Mouse (Mus musculus) olfactory bulb, adult 2 months (tissue): ENCODE measurements at regions not wholly inside any gene's neighbourhood (a gene's known extent, or its start where the extent isn't known, plus 50 kb on each side); places are given as distances from the start of the nearest gene placed in this dataset.

Experiments
- H3K27ac ChIP-seq: fragments of 200-500 bp; 2 replicates; pipeline ENCODE4 v1.5.1; 2012; ENCODE audit warnings: low read depth, low read length; ENCODE audit not compliant: insufficient read depth
- H3K4me1 ChIP-seq: fragments of 200-500 bp; 2 replicates; pipeline ENCODE4 v1.6.1; 2012; ENCODE audit warnings: low read length; ENCODE audit not compliant: control insufficient read depth, insufficient read depth
- H3K4me3 ChIP-seq: fragments of 200-500 bp; 2 replicates; pipeline ENCODE4 v1.5.1; 2012; ENCODE audit warnings: mild to moderate bottlenecking, low read depth, low read length, moderate library complexity; ENCODE audit not compliant: insufficient read depth
- CTCF ChIP-seq: fragments of 200-500 bp; IDR thresholded peaks from 2 replicates; pipeline ENCODE4 v1.5.1; 2012; ENCODE audit warnings: low read depth, mild to moderate bottlenecking, low read length, moderate library complexity; ENCODE audit not compliant: insufficient read depth
- POLR2A ChIP-seq: fragments of 200-500 bp; IDR thresholded peaks from 2 replicates; pipeline ENCODE4 v1.6.1; 2012; ENCODE audit warnings: mild to moderate bottlenecking, low read depth, low read length, moderate library complexity; ENCODE audit not compliant: insufficient read depth
- WGBS: fragments of 180-500 bp; shearing (Covaris S2); methylation state at CpG from one replicate; pipeline ENCODE4 v1.1.7; 2018; 5-methylcytosine and 5-hydroxymethylcytosine counted together

GRCm38 (mm10) chr12:33652597-33652996, 223.2 kb downstream of the Twistnb start:
- 67% methylated on average over 1 of the region's 1 CpGs for WGBS
- Histone ChIP-seq H3K4me1 (no peaks in the 10 kb centered on the region), H3K27ac (no peak overlapping the region), H3K4me3 (no peak overlapping the region)
- TF ChIP-seq CTCF, result no peak
- TF ChIP-seq POLR2A, result no peak

GRCm38 (mm10) chr12:33675508-33675907, 246.1 kb downstream of the Twistnb start:
- TF ChIP-seq POLR2A (no peak), CTCF (no peak)
- Histone ChIP-seq H3K4me3 (no peak overlapping the region), H3K4me1 (no peaks in the 10 kb centered on the region), H3K27ac (no peak overlapping the region)
- 72% methylated on average over 6 of the region's 6 CpGs for WGBS

GRCm38 (mm10) chr12:33692870-33693269, 235.4 kb upstream of the Ferd3l start:
- H3K27ac ChIP-seq, result no peak overlapping the region
- TF ChIP-seq POLR2A, result no peak
- no peak overlapping the region for H3K4me3 ChIP-seq
- WGBS, result 81% methylated on average over 3 of the region's 3 CpGs
- H3K4me1 ChIP-seq, result no peaks in the 10 kb centered on the region

- TF ChIP-seq POLR2A (no peak), CTCF (no peak)
- H3K4me1 ChIP-seq, result peaks cover 2% of the 10 kb centered on the region; the same call in 1 of the 2 replicates
- 83% methylated on average over 3 of the region's 3 CpGs for WGBS
- no peak overlapping the region for H3K27ac ChIP-seq
- no peak overlapping the region for H3K4me3 ChIP-seq
Observed at GRCm38 (mm10) chr12:33714392-33714791, 213.8 kb upstream of the Ferd3l start.

- no peak overlapping the region for H3K4me3 ChIP-seq
- H3K27ac ChIP-seq, result no peak overlapping the region
- H3K4me1 ChIP-seq, result peaks cover 2% of the 10 kb centered on the region; the same call in 1 of the 2 replicates
- no peak for TF ChIP-seq POLR2A
- no peak for TF ChIP-seq CTCF
- WGBS, result 91% methylated on average over 2 of the region's 2 CpGs
Observed at GRCm38 (mm10) chr12:33715997-33716396, 212.2 kb upstream of the Ferd3l start.

- TF ChIP-seq POLR2A (no peak), CTCF (no peak)
- 40% methylated on average over 4 of the region's 4 CpGs for WGBS
Observed at GRCm38 (mm10) chr12:33717053-33717452, 211.2 kb upstream of the Ferd3l start.

DNA sequence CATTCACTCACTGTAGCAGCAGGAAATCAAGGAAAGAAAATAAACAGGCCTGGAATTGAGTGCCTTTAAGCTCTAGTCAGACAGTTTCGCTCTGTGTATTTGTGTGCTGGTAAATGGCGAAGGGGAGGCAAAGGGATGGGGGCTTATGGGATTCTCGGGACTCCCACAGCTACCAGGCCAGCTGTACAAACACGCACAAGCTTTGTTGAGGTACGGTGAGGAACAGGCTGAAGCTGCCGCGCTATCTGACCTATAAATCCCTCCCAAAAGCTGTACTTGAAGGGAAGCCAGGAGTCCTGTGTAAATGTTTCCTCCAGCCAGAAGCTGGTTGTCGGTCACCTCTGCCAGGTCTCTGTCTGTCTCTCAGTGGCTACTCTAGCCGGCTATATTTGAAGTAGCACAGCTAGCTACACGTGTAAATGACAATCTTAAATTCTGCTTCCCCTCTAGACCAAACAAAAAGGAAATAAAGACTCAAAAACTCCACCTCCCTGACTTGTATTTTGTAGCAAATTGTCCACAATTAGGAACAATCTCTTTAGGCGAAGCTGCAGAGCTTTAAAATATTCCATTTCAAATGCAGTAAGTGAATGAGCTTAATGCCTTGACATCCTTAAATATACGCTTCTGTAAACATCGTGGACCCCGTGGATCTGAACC, 210.5 kb upstream of the Ferd3l start:
- Histone ChIP-seq H3K27ac (no peak overlapping the region), H3K4me1 (peaks cover 2% of the 10 kb centered on the region; the same call in 1 of the 2 replicates), H3K4me3 (no peak overlapping the region)
- 21% methylated on average over 14 of the region's 14 CpGs for WGBS
- no peak for TF ChIP-seq CTCF
- no peak for TF ChIP-seq POLR2A

More at GRCm38 (mm10) chr12:33717053-33717452, 211.2 kb upstream of the Ferd3l start:
- H3K4me1 ChIP-seq, result peaks cover 2% of the 10 kb centered on the region; the same call in 1 of the 2 replicates
- no peak overlapping the region for H3K4me3 ChIP-seq
- H3K27ac ChIP-seq, result no peak overlapping the region

DNA sequence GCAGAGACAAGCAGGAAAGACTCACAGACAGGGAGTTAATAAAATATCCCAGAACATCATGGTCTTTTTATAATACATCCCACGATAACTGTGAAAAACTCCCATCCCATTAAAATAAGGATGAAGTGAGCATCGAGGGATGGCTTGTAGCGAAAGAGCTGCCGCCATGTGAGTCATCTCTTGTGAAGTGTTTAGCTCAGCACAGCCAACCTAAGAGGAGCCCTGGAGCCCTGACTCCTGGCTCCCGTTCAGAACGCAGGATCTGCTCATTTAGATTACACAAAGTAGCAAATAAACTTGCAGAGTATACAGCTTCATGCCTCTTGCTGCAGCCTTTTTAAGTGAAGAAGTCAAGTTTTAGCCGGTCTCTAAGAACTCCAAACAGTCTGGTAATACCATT, 209.2 kb upstream of the Ferd3l start:
- Histone ChIP-seq H3K4me3 (no peak overlapping the region), H3K4me1 (peaks cover 2% of the 10 kb centered on the region; the same call in 1 of the 2 replicates), H3K27ac (no peak overlapping the region)
- no peak for TF ChIP-seq POLR2A
- no peak for TF ChIP-seq CTCF
- WGBS, result 35% methylated on average over 7 of the region's 7 CpGs

DNA sequence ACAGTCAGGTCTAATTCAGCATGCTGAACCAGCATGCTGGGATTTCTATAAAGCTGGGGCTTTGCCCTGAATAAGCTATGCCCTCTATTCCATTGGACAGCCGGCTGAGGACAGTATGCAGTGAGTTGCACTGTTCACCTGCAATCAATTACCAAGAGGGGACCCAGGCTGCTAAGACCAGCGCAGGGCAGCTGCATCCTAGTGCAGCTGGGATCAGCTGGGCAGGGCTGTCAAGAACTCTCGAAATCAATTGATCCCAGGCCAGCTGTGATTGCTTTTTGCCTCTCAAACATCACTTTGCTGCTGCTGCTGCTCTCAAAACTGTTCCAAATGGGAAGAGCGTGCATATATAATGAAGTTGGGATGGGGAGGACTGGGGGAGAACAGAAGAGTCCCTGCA, 196.3 kb upstream of the Ferd3l start:
- no peaks in the 10 kb centered on the region for H3K4me1 ChIP-seq
- H3K27ac ChIP-seq, result no peak overlapping the region
- TF ChIP-seq CTCF, result no peak
- no peak for TF ChIP-seq POLR2A
- WGBS, result 39% methylated on average over 4 of the region's 4 CpGs
- no peak overlapping the region for H3K4me3 ChIP-seq
